Mouse (Mus musculus) embryo, embryonic 10 days (tissue): ENCODE measurements at regions not wholly inside any gene's neighbourhood (a gene's known extent, or its start where the extent isn't known, plus 50 kb on each side); places are given as distances from the start of the nearest gene placed in this dataset.
A peak's percentile ranks its signal among the peaks of the same experiment; 100 is the strongest.
"Not testable (repeated sequence)": the region's sequence is repeated elsewhere in the genome, so short reads cannot be mapped to it uniquely, and the experiment has no call there.

Experiments
- DNase-seq: peaks from one replicate; pipeline ENCODE4 v3.0.0-alpha.2; 2015; ENCODE audit warnings: low spot score

DNA sequence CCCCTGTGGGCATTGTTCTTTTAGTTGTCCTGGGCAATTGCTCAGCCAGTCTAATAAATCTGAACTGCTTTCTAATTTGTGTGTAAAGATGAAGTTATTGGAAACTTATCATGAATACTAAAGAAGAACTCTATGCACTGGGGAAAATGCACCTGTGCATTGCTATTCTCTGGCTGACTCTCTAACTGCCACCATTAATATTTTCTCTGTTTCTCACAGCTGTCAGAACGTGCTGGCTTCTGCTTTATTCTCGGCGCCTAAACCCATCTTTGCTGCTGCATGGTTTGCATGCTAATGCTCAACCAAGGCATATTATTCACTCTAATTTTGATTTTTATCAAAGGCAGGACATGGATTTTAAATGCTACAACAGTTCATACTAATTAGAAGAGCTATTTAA is 128.9 kb upstream of the Gm527 start:
- no peak for DNase-seq

DNA sequence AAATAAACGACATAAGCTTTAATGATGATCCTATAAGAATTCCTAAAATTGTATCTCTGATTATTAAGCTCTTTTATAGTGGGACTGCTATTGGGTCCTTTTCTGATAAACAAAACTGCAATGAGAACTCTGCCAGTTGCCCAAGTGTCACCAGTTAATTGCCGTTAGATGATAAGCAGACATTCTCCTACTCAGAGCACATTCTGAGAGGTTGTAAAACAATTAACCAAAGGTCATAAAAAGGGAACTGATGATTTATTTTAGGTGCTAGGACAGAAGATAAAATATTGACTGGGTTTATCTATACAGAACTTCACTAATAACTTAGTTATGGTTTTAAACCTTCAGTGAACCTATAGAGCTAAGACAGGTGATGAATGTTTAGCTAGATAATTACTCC is 109.2 kb upstream of the Gm527 start:
- not testable (repeated sequence) for DNase-seq

DNA sequence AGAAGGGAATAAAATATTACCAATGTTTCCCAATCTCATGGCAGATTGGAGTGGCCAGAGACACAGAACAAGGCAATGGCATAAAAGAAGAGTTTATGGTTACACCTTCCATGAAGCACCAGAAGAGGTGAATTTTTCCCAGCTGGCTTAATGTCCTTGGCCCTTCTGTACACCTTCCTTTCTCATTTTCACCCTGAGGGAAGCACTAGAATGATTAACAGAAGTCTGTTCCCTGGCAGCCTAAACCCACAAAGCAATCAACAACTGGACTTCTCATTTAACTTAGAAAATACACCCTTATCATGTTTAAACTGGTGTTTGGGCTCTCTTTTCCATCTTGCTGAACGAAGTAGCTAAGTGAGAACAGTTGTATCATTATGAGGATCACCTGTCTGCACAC is 107.6 kb upstream of the Gm527 start:
- no peak for DNase-seq

DNA sequence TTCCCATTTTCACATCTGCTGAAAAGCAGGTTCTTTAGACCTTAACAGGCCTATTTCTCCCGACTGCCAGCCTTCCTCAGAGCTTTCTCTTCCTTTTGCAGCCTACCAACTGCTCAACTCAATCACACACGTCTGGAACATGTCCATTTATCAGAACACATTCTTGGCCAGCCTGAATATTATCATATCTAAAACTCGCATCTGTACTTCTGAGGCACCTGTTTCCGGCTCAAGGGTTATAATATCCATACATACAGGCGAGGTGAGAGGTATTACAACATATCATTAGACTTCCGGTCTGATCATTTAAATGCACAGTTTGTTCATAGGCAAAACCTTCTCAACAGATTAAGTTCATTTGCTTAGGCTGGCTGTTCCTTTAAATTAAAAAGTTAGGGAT is 101.8 kb upstream of the Gm527 start:
- no peak for DNase-seq

DNA sequence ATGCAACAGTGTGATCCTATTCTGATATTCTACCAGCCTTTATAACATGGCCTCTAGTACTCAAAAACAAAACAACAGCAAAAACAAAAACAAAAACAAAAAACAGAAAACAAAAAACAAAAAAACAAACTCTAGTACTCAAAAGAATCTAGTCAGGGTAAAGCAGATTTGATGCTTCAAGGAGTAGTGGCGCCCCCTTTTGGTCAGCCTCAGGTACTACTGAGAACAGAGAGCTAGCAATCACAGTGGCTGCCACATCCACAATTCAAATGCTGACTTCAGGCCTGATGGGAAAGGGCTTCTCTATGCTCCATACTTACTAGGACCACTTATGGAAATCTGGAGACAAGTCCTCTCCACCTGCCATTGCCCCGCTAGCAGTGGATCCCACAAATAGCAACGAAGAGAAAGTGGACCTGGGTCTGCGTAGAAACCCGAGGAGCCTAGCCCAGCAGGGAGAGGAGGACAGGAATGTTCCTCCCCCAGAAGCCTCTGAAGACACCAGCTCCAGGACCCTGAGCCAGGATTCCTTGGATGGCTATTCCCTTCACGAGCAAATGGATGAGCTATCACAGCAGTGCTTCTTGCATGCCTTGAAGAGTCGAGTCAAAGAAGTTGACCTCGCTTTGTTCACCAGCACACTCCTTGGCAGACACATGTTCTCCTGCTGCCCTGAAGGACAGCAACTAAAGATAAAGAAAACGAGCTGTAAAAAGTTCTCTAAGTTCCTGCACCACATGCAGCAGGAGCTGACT is 100.5 kb upstream of the Gm527 start:
- DNase-seq = peak; percentile 71

DNA sequence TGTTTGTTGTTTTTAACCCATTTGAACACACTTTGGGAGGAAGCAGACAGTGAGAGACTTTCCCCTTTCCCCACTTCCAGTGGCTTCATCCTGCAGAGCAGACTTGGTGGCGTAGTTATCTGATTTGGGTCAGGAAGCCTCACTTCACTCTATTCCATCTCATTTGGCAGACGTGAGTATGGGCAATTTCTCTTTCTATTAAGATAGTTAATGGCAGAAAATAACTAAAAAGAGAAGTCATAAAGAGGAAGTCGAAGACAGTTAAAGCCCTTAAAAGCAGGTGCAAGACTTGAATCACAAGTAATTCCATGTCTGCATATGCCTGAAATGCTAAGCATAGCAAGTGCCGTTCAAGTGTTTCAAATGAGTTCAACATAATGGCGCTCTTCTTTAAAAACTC is 97.0 kb upstream of the Gm527 start:
- no peak for DNase-seq

DNA sequence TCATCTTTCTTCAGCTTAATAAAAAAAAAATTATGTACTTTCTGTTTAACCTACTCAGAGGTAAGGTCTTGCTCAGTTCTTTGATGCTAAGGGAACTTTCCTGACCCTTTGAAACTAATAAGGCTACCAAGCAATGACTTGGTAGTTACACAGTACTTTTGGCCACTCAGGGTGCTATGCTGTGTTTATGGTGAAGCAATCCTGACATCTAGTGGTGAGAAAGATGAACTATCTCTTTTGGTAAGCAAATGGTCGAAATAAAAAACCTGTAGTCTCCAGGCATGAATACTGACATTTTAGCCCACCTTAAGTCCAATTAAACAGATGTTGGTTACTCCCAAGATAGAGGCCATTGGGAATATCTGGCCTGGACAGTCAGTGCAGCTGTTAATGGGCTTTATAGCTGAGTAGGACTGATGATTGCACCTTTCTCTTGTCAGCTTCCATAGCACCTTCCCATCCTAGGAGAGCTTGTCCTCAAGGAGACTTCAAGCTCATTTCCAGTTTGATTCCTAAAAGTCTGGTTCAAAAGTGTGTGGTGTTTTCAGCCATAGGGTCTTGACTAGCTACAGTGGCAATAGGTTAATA is 88.0 kb upstream of the Gm527 start:
- DNase-seq = peak; percentile 84

- peak; percentile 47 for DNase-seq
These were observed 85.2 kb upstream of the Gm527 start for GRCm38 (mm10) chr12:64832313-64833151.

- no peak for DNase-seq
These were observed 60.0 kb upstream of the Gm527 start for GRCm38 (mm10) chr12:64857709-64858108.
